Mouse (Mus musculus) olfactory bulb, adult 2 months (tissue): Measurements from ENCODE around the gene Cxcl2. TPM values are rescaled to one million over a fixed set of nuclear protein-coding genes. Genes with fewer than 3 reads are reported as not detected.

Source experiments
- H3K27ac ChIP-seq: fragments of 200-500 bp; 2 replicates; pipeline ENCODE4 v1.5.1; 2012; ENCODE audit warnings: low read depth, low read length; ENCODE audit not compliant: insufficient read depth
- H3K4me1 ChIP-seq: fragments of 200-500 bp; 2 replicates; pipeline ENCODE4 v1.6.1; 2012; ENCODE audit warnings: low read length; ENCODE audit not compliant: control insufficient read depth, insufficient read depth
- H3K4me3 ChIP-seq: fragments of 200-500 bp; 2 replicates; pipeline ENCODE4 v1.5.1; 2012; ENCODE audit warnings: mild to moderate bottlenecking, low read depth, low read length, moderate library complexity; ENCODE audit not compliant: insufficient read depth
- CTCF ChIP-seq: fragments of 200-500 bp; IDR thresholded peaks from 2 replicates; pipeline ENCODE4 v1.5.1; 2012; ENCODE audit warnings: low read depth, mild to moderate bottlenecking, low read length, moderate library complexity; ENCODE audit not compliant: insufficient read depth
- POLR2A ChIP-seq: fragments of 200-500 bp; IDR thresholded peaks from 2 replicates; pipeline ENCODE4 v1.6.1; 2012; ENCODE audit warnings: mild to moderate bottlenecking, low read depth, low read length, moderate library complexity; ENCODE audit not compliant: insufficient read depth
- WGBS: fragments of 180-500 bp; shearing (Covaris S2); methylation state at CpG from one replicate; pipeline ENCODE4 v1.1.7; 2018; 5-methylcytosine and 5-hydroxymethylcytosine counted together
- polyA plus RNA-seq: library from polyadenylated mRNA; stranded (reverse); fragments of >200 nt; gene quantifications from 2 replicates; pipeline ENCODE4 v1.2.4, GENCODE M21; 2012; ENCODE audit warnings: low replicate concordance; ENCODE audit not compliant: missing spikeins, insufficient read depth, insufficient read length

The Cxcl2 gene
- polyA plus RNA-seq, 1 experiment = not detected

GRCm38 (mm10) chr5:90890519-90891463, 12.9 kb upstream of the Cxcl2 start, which contains the start of gene Cxcl1:
Gene Cxcl1, plus strand, starts transcription at chr5:90891241.
- 7% methylated on average over 30 of the region's 30 CpGs for WGBS
- no peak for TF ChIP-seq POLR2A
- TF ChIP-seq CTCF = no peak
- H3K4me3 ChIP-seq = peak within 1 kb of the TSS; percentile 35
- H3K27ac ChIP-seq = no peak within 1 kb of the TSS
- H3K4me1 ChIP-seq = peaks cover 9% of the 10 kb centered on the region

- Histone ChIP-seq H3K4me1 (peaks cover 9% of the 10 kb centered on the region), H3K4me3 (peak overlapping the region; percentile 35), H3K27ac (no peak overlapping the region)
- WGBS = 26% methylated on average over 10 of the region's 10 CpGs
- no peak for TF ChIP-seq CTCF
- TF ChIP-seq POLR2A = no peak
Measured at GRCm38 (mm10) chr5:90891464-90891813, 12.2 kb upstream of the Cxcl2 start.

GRCm38 (mm10) chr5:90894231-90894630, 9.4 kb upstream of the Cxcl2 start:
- WGBS = 81% methylated on average over 8 of the region's 8 CpGs
- H3K4me1 ChIP-seq = peaks cover 9% of the 10 kb centered on the region
- H3K4me3 ChIP-seq = no peak overlapping the region
- TF ChIP-seq CTCF (no peak), POLR2A (no peak)
- H3K27ac ChIP-seq = no peak overlapping the region

GRCm38 (mm10) chr5:90897429-90897828, 6.2 kb upstream of the Cxcl2 start:
- Histone ChIP-seq H3K4me1 (no peaks in the 10 kb centered on the region), H3K27ac (no peak overlapping the region), H3K4me3 (no peak overlapping the region)
- 81% methylated on average over 3 of the region's 3 CpGs for WGBS
- TF ChIP-seq CTCF (no peak), POLR2A (no peak)

GRCm38 (mm10) chr5:90899308-90899707, 4.4 kb upstream of the Cxcl2 start:
- TF ChIP-seq CTCF = no peak
- TF ChIP-seq POLR2A = no peak
- 92% methylated on average over 5 of the region's 5 CpGs for WGBS
- H3K27ac ChIP-seq = no peak overlapping the region
- no peak overlapping the region for H3K4me3 ChIP-seq
- peaks cover 7% of the 10 kb centered on the region; the same call in 1 of the 2 replicates for H3K4me1 ChIP-seq

- peaks cover 7% of the 10 kb centered on the region; the same call in 1 of the 2 replicates for H3K4me1 ChIP-seq
- no peak overlapping the region for H3K4me3 ChIP-seq
- H3K27ac ChIP-seq = no peak overlapping the region
- WGBS = 52% methylated on average over 7 of the region's 7 CpGs
- TF ChIP-seq POLR2A = no peak
- TF ChIP-seq CTCF = no peak
Measured at GRCm38 (mm10) chr5:90900147-90900546, 3.5 kb upstream of the Cxcl2 start.

GRCm38 (mm10) chr5:90900688-90901087, 3.0 kb upstream of the Cxcl2 start:
- Histone ChIP-seq H3K27ac (no peak overlapping the region), H3K4me3 (no peak overlapping the region), H3K4me1 (peaks cover 7% of the 10 kb centered on the region; the same call in 1 of the 2 replicates)
- 61% methylated on average over 7 of the region's 7 CpGs for WGBS
- TF ChIP-seq POLR2A = no peak

- H3K4me1 ChIP-seq = peaks cover 7% of the 10 kb centered on the region; the same call in 1 of the 2 replicates
- H3K27ac ChIP-seq = no peak overlapping the region
- TF ChIP-seq POLR2A (no peak), CTCF (no peak)
- H3K4me3 ChIP-seq = no peak overlapping the region
- 15% methylated on average over 10 of the region's 10 CpGs for WGBS
Measured at GRCm38 (mm10) chr5:90902380-90903260, 1.1 kb upstream of the Cxcl2 start.
